Mouse (Mus musculus) heart, embryonic 13.5 days (tissue): ENCODE data around the gene Fus. TPM values are rescaled to one million over a fixed set of nuclear protein-coding genes. Genes with fewer than 3 reads are reported as not detected.

Experiments
- ATAC-seq: fragments of 200-750 bp; cut with Nextera tagmentation; 2 replicates; pipeline ENCODE4 v1.8.0; 2017; ENCODE audit warnings: moderate TSS enrichment; ENCODE audit not compliant: insufficient number of reproducible peaks, low FRiP score, low TSS enrichment; ENCODE audit errors: extremely low read depth
- H3K27ac ChIP-seq: fragments of 300-500 bp; sonication (generic); replicated peaks from 2 replicates; pipeline ENCODE4 v1.5.1; 2015; ENCODE audit warnings: moderate library complexity, mild to moderate bottlenecking, inconsistent platforms
- H3K27me3 ChIP-seq: fragments of 300-500 bp; sonication (generic); replicated peaks from 2 replicates; pipeline ENCODE4 v1.6.1; 2015; ENCODE audit warnings: mild to moderate bottlenecking, inconsistent platforms
- H3K36me3 ChIP-seq: fragments of 300-500 bp; sonication (generic); 2 replicates; pipeline ENCODE4 v1.6.1; 2015; ENCODE audit warnings: mild to moderate bottlenecking, inconsistent platforms
- H3K4me1 ChIP-seq: fragments of 300-500 bp; sonication (generic); 2 replicates; pipeline ENCODE4 v1.6.1; 2015; ENCODE audit warnings: inconsistent platforms
- H3K4me2 ChIP-seq: fragments of 300-500 bp; sonication (generic); 2 replicates; pipeline ENCODE4 v1.6.1; 2015; ENCODE audit warnings: inconsistent platforms, mild to moderate bottlenecking, moderate library complexity
- H3K4me3 ChIP-seq: fragments of 300-500 bp; sonication (generic); 2 replicates; pipeline ENCODE4 v1.5.1; 2015; ENCODE audit warnings: moderate library complexity, mild to moderate bottlenecking, inconsistent platforms
- H3K9ac ChIP-seq: fragments of 300-500 bp; sonication (generic); 2 replicates; pipeline ENCODE4 v1.6.1; 2015; ENCODE audit warnings: inconsistent platforms, mild to moderate bottlenecking, moderate library complexity
- H3K9me3 ChIP-seq: fragments of 300-500 bp; sonication (generic); 2 replicates; pipeline ENCODE4 v1.6.1; 2016; ENCODE audit warnings: inconsistent platforms
- WGBS: fragments of 180-500 bp; shearing (Covaris S2); methylation state at CpG from one replicate; pipeline ENCODE4 v1.1.7; 2015; ENCODE audit warnings: mixed read lengths; 5-methylcytosine and 5-hydroxymethylcytosine counted together
- polyA plus RNA-seq: library from polyadenylated mRNA; unstranded; fragments of >200 nt; fragmentation: Nextera tagmentation; extraction: Ambion mirVana; gene quantifications from 2 replicates; pipeline ENCODE4 v1.2.1, GENCODE M21; 2015

The Fus gene
- polyA plus RNA-seq, 1 experiment from 2014 or later, result 310 TPM

GRCm38 (mm10) chr7:127946470-127947023, 20.7 kb upstream of the Fus start, which contains the start of gene Prss36:
Gene Prss36, minus strand, starts transcription at chr7:127946725.
- Histone ChIP-seq H3K27ac (no peak within 1 kb of the TSS), H3K36me3 (no peaks in the 10 kb centered on the region), H3K9me3 (no peaks in the 10 kb centered on the region), H3K9ac (no peak within 1 kb of the TSS), H3K4me2 (no peak within 1 kb of the TSS), H3K4me3 (no peak within 1 kb of the TSS), H3K4me1 (peaks cover 7% of the 10 kb centered on the region), H3K27me3 (peaks cover 48% of the 10 kb centered on the region)
- ATAC-seq, result no peak
- WGBS, result 63% methylated on average over 6 of the region's 6 CpGs

GRCm38 (mm10) chr7:127952864-127953581, 14.2 kb upstream of the Fus start:
- H3K27me3 ChIP-seq, result peaks cover 8% of the 10 kb centered on the region; the same call in 1 of the 2 replicates
- H3K4me3 ChIP-seq, result no peak overlapping the region
- no peak overlapping the region for H3K9ac ChIP-seq
- no peak for ATAC-seq
- H3K4me1 ChIP-seq, result no peaks in the 10 kb centered on the region
- no peaks in the 10 kb centered on the region for H3K9me3 ChIP-seq
- no peak overlapping the region for H3K4me2 ChIP-seq
- WGBS, result 33% methylated on average over 13 of the region's 13 CpGs
- no peaks in the 10 kb centered on the region for H3K36me3 ChIP-seq
- H3K27ac ChIP-seq, result no peak overlapping the region

GRCm38 (mm10) chr7:127959364-127959763, 7.9 kb upstream of the Fus start:
- ATAC-seq, result no peak
- Histone ChIP-seq H3K9ac (no peak overlapping the region), H3K4me2 (no peak overlapping the region), H3K4me3 (no peak overlapping the region), H3K36me3 (no peaks in the 10 kb centered on the region), H3K9me3 (no peaks in the 10 kb centered on the region), H3K27ac (no peak overlapping the region), H3K4me1 (no peaks in the 10 kb centered on the region), H3K27me3 (peaks cover 4% of the 10 kb centered on the region; the same call in 1 of the 2 replicates)
- 50% methylated on average over 5 of the region's 5 CpGs for WGBS

- Histone ChIP-seq H3K9me3 (no peaks in the 10 kb centered on the region), H3K4me3 (peak overlapping the region; percentile 86), H3K9ac (peak overlapping the region; percentile 97), H3K4me2 (peak overlapping the region; percentile 85), H3K36me3 (peaks cover 26% of the 10 kb centered on the region), H3K27ac (peak overlapping the region; percentile 97), H3K4me1 (peaks cover 26% of the 10 kb centered on the region), H3K27me3 (no peaks in the 10 kb centered on the region)
- WGBS, result 12% methylated on average over 10 of the region's 10 CpGs
- no peak for ATAC-seq
Observed at GRCm38 (mm10) chr7:127966371-127966918, 812 bp upstream of the Fus start.

- Histone ChIP-seq H3K4me3 (peak overlapping the region; percentile 86), H3K36me3 (peaks cover 43% of the 10 kb centered on the region), H3K27me3 (no peaks in the 10 kb centered on the region), H3K9ac (peak overlapping the region; percentile 97), H3K27ac (peak overlapping the region; percentile 97), H3K9me3 (no peaks in the 10 kb centered on the region), H3K4me2 (peak overlapping the region; percentile 85), H3K4me1 (peaks cover 31% of the 10 kb centered on the region)
- peak; percentile 49; the same call in 1 of the 2 replicates for ATAC-seq
- WGBS, result under 1% methylated on average over 42 of the region's 42 CpGs
Observed at GRCm38 (mm10) chr7:127967922-127968828, 918 bp downstream of the Fus start.

GRCm38 (mm10) chr7:127974413-127974930, 7.2 kb downstream of the Fus start:
- no peaks in the 10 kb centered on the region for H3K9me3 ChIP-seq
- H3K27ac ChIP-seq, result no peak overlapping the region
- no peak overlapping the region for H3K4me2 ChIP-seq
- H3K4me1 ChIP-seq, result peaks cover 20% of the 10 kb centered on the region
- no peaks in the 10 kb centered on the region for H3K27me3 ChIP-seq
- H3K4me3 ChIP-seq, result no peak overlapping the region
- peaks cover 99% of the 10 kb centered on the region for H3K36me3 ChIP-seq
- whole genome bisulfite sequencing, result 87% methylated on average over 2 of the region's 2 CpGs
- no peak overlapping the region for H3K9ac ChIP-seq
- ATAC-seq, result no peak

- WGBS, result 98% methylated on average over 2 of the region's 2 CpGs
Observed at GRCm38 (mm10) chr7:127978856-127979255, 11.6 kb downstream of the Fus start.

GRCm38 (mm10) chr7:127980606-127981005, 13.3 kb downstream of the Fus start:
- H3K27me3 ChIP-seq, result no peaks in the 10 kb centered on the region
- H3K27ac ChIP-seq, result no peak overlapping the region
- H3K36me3 ChIP-seq, result peaks cover 99% of the 10 kb centered on the region
- no peak overlapping the region for H3K9ac ChIP-seq
- no peak overlapping the region for H3K4me2 ChIP-seq
- 89% methylated on average over 3 of the region's 3 CpGs for WGBS
- no peaks in the 10 kb centered on the region for H3K4me1 ChIP-seq
- no peak overlapping the region for H3K4me3 ChIP-seq
- no peaks in the 10 kb centered on the region for H3K9me3 ChIP-seq
- ATAC-seq, result no peak

More at GRCm38 (mm10) chr7:127978856-127979255, 11.6 kb downstream of the Fus start:
- H3K36me3 ChIP-seq, result peaks cover 99% of the 10 kb centered on the region
- no peak overlapping the region for H3K9ac ChIP-seq
- no peaks in the 10 kb centered on the region for H3K27me3 ChIP-seq
- no peak overlapping the region for H3K4me3 ChIP-seq
- H3K4me1 ChIP-seq, result 0 out of 2 replicates have a peak, but pooled peaks cover 2% of the 10 kb centered on the region
- H3K9me3 ChIP-seq, result no peaks in the 10 kb centered on the region
- no peak overlapping the region for H3K27ac ChIP-seq
- H3K4me2 ChIP-seq, result no peak overlapping the region
- ATAC-seq, result no peak

GRCm38 (mm10) chr7:127988904-127989303, 21.6 kb downstream of the Fus start:
- H3K36me3 ChIP-seq, result peaks cover 84% of the 10 kb centered on the region
- 83% methylated on average over 1 of the region's 1 CpGs for WGBS

GRCm38 (mm10) chr7:127991643-127992487, 24.6 kb downstream of the Fus start:
- ATAC-seq, result no peak
- Histone ChIP-seq H3K27me3 (no peaks in the 10 kb centered on the region), H3K4me3 (no peak overlapping the region), H3K9ac (no peak overlapping the region), H3K4me2 (peak overlapping the region; percentile 72; the same call in 1 of the 2 replicates), H3K4me1 (peaks cover 23% of the 10 kb centered on the region), H3K27ac (no peak overlapping the region), H3K36me3 (peaks cover 54% of the 10 kb centered on the region), H3K9me3 (no peaks in the 10 kb centered on the region)
- WGBS, result 51% methylated on average over 6 of the region's 6 CpGs

More at GRCm38 (mm10) chr7:127988904-127989303, 21.6 kb downstream of the Fus start:
- peaks cover 23% of the 10 kb centered on the region for H3K4me1 ChIP-seq
- no peaks in the 10 kb centered on the region for H3K9me3 ChIP-seq
- no peak overlapping the region for H3K27ac ChIP-seq
- no peak overlapping the region for H3K4me2 ChIP-seq
- no peak overlapping the region for H3K4me3 ChIP-seq
- ATAC-seq, result no peak
- H3K27me3 ChIP-seq, result no peaks in the 10 kb centered on the region
- no peak overlapping the region for H3K9ac ChIP-seq
